Mouse (Mus musculus) ZHBTc4 (cell line): ENCODE results near the gene Tmem47.

Experiments used
- DNase-seq: peaks from one replicate; pipeline ENCODE4 v3.0.0-alpha.2; 2011; ENCODE audit warnings: low read depth, low spot score

Tmem47 gene

DNA sequence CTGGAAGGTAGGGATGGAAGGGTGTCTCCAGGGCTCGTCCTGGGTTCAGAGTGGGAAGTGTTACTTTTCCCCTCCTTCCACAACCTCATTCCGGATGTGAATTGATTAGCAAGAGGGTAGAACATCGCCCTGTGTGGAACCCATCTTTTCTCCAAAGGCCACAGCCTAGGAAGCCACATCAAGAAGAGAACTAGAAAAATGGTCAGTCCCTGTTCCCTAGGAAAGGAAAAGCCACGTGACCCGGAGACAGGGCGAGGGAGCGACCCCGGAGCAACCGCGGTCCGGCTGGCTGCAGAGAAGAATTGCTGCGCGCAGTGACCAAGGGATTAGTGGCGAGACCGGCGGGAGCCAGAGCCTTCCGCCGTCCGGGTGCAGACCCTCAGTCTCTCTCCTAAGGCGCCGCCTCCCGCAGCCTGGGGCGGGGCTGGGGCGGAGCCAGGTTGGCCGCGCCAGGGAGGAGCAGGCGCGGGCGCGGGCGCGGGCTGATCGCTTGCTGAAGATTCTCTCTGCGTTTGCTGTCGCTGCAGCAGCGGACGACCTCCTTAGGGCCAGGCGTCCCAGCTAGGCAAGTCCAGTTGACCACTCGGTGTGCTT is at the start of gene Tmem47:
Gene Tmem47, plus strand, starts transcription at position 489 of the 594 bp plus-strand sequence.
- DNase-seq, result peak; percentile 90

DNA sequence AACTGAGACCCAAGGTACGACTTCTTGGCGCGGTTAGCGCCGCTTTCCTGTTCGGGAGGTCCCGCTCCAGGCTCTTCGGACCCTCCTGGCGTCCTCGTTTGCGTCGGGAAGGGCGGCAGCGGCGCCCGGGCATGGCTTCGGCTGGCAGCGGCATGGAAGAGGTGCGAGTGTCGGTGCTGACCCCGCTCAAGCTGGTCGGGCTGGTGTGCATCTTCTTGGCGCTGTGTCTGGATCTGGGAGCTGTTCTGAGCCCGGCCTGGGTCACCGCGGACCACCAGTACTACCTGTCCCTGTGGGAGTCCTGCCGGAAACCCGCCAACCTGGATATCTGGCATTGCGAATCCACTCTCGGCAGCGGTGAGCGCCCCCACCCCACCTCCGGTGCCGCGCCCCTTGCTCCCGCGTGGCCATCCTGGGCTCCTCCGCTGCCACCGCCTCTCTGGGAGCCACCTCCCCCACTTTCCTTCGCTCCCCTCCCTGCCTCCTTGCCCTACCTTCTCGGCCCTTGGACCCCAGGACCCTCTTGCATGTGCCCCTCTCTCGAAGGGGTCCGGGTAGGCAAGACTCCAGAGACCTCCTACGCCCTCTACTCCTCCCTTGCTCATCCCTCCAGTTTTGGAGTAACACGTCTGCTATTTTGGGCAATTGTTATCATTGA is 435 bp downstream of the Tmem47 start:
- DNase-seq, result peak; percentile 52

DNA sequence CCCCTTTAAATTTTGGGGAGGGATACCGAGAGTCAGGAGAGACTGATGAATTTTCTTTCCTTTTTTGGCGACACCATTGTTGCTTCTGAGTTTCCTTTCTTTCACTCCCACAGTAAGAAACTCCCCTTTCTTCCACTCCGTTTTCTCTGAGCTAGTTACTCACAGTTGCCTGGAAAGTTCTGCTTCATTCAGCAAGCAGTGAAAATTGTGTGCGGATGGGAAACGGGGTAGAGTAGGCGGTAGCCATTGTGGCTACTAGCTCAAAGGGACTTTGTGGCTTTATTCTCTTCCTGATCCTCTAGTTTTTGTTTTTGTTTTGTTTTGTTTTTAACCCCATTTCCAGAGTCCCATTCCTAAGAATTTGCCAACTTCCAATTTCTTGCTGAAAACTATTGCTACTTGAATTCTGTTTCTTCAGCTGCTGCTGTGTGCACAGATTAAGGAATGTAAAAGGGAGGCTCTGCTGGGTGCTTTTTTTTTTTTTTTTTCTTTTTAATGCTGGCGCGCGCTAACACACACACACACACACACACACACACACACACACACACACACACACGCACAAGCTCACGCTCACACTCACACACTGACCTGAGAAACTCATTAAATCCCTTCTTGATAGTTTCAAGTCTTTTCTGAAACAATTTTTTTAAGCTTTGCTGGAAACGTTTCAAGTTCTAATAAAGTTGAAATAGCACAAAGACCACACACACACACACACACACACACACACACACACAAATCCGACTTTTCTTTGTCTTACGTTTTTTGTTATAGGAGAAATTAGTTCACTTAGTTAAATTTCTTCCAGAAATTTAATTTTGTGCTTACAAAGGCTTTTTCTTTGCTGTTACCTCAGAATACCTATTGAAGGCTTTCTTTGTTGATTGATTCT is 1.5 kb downstream of the Tmem47 start:
- peak; percentile 2 for DNase-seq

DNA sequence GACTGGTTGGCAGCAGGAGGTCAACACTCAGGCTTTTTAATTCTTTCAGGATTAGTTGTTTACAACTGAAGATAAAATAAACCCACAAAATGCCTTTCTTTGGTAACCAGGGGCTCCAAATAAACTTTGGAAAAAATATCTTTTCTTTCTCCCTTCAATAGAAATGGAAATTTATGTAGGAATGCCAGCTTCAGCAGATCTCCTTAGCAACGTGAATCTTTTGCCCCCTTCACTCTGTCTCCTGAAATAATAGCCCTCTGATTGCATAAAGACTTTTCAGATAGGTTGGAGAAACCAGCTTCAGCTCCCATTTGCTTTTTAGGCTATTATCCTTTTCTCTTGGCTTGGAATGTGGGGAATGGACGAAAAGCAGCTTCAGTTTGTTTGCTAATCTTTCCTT is 2.2 kb downstream of the Tmem47 start:
- peak; percentile 3 for DNase-seq

DNA sequence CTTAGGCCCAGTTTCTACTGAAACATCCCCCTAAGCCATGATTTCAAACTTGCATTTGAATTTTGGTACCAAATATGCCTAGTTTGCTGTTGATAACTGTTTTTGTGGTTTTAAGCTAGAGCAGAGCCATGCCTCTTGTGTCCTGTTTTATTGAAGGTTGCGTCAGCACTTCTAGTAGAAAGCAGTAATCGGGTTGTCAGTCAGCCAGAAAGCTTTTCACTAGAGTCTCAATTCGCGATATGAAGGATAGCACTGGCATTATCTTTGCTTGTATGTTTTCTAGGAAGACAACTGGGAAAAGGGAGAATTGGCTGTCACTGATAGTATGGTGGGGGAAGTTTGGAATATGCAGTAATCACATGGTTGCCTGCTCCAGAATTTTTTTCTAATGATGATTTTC is 3.3 kb downstream of the Tmem47 start:
- no peak for DNase-seq

DNA sequence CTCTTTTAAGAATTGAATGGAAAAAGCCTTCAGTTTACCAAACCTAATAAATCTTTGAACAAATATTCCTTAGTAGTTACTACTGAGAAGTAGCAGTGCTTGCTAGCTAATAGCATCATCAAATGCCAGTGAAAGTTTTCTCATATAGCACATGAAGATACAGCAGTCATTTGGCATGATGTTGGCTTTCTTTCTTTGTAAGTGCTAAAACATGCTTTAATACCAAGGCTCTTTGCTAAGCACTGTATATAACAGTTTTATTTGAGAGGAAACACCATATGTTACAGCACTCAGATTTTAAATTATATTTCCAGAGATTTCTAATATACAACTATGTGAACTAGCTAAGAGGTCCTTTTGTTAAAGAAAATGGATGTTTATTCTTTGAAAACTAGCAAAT is 8.0 kb downstream of the Tmem47 start:
- DNase-seq, result no peak

DNA sequence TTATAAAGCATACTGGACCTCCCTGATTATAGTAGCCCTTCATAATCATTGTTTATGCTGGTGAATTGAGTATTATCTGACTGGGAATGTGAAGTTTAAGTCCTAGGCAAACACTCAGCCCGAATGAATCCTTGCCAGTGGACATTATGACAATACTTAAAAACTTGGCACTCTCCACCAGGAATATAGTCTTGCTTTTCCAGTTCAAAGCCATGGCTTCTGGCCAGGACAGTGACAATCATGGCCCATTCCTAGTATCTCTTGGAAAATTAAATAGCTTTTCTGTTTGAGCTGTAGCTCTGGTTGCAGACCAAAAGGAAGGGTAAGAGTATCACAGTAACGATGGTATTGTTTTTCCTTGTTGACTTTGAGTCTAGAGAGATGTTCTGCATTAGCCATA is 10.5 kb downstream of the Tmem47 start:
- DNase-seq, result no peak

DNA sequence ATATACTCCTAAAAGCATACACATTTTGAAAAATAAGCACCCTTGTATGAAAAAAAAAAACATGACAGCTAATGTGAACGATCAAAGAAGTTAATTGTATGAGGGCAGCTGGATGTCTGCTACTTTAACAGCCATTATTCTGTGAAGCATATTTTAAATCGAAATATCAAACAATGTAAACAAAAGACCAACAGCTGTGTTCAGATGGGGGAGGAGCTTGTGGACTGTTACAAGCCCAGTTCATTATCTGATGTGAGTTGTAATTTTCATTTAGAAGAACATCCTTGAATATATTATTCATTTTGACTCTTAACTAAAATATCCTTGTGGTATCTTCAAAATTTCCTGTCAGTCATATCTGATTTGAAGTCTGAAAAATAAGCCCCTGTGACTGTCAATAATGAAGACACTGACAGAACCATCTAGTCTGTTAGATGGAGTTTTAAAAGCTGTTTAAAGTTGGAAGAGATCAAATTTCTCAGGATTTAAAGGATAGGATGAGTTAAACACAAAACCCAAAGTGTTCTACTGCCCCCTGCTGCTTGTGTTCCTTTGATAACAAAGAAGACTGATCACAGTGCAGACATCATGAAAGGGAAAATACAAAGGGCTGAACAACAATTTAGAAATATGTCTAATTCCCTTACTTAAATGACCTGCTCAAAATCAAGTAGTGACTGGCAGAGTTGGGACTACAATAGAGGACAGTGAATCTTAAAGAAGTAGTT is 14.7 kb downstream of the Tmem47 start:
- DNase-seq, result peak; percentile 52

DNA sequence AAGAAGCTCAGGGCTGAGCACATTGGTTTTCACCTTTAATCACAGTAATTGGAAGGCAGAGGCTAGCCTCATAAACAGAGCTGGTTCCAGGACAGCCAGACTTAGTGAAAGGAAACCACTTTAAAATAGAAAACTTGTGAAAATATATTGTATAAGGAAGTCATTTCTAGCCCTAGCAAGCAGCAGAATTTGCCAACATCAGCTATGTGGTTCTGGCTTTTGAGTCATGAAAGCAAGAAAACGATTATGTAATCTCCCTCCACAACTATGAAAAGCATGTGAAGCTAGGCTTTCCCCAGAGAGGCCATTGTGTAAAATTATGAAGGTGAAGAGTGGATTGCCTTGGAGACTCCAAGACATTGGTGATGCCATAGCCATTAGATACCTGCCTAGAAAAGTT is 76.9 kb downstream of the Tmem47 start:
- DNase-seq, result no peak
